Mouse (Mus musculus): ENCODE data around the gene Btf3l4. TPM values are rescaled to one million over a fixed set of nuclear protein-coding genes. Genes with fewer than 3 reads are reported as not detected.

The Btf3l4 gene
- total RNA-seq, 4 experiments from 2014 or later: 127 to 133 (median 131) TPM

DNA sequence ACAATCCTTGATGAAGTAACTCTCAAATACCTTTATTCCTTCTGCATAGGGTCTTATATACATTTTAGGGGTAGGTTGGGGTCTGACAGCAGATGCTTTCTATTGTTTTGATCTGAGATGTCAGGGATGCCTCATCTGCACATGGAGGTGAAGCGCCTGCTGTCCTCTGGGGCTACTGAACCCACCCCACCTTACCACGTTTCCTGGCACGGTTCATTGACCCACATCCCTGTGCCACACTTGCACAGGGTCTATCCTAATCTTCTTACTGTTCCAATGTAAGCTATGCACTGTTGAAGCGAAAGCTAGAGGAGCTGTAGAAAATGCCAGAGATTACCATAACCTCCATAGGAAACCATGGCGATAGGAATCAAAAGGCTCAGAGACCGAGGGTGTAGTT is 21.9 kb downstream of the Btf3l4 start:
- no peak for DNase-seq

DNA sequence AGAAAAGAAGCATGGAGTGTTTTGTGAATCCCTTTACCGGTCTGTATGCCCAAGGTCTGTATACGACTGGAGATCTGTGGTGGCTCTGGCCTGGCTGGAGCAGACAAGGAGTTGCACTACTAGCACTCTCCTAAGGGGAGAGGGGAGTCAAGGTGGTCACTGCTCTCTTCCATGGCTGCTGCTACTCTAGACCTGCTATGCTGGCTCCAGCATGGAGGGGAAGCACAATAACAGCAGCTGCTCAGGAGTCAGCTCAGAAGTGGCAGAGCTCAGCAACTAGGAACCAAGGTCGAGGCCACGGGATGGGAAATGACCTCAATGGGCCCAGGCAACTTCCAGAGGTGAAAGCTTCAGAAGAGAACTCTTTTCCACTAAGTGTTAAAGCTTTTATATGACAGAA is 22.3 kb downstream of the Btf3l4 start:
- no peak for DNase-seq

DNA sequence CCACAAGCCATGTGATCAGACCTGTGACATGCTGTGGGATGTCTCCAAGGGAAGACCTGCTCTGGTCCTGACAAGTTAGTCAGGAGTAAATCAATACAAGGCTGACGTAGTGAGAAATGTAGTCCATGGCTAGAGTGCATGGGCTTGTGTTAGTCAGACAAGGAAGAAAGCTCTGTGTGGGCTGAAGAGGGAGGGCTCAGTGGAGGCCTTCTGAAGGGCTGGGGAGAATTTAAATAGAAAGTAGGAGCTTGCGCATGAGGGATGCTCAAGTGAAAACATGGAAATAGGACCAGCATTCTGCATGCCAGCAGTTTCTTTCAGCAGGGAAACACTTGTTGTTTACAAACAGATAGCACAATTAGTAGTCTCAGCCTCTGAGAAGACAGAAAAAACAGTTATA is 29.9 kb downstream of the Btf3l4 start:
- DNase-seq: no peak

- DNase-seq: peak; percentile 47
Observed at GRCm38 (mm10) chr4:108798083-108798830, 35.2 kb downstream of the Btf3l4 start.

DNA sequence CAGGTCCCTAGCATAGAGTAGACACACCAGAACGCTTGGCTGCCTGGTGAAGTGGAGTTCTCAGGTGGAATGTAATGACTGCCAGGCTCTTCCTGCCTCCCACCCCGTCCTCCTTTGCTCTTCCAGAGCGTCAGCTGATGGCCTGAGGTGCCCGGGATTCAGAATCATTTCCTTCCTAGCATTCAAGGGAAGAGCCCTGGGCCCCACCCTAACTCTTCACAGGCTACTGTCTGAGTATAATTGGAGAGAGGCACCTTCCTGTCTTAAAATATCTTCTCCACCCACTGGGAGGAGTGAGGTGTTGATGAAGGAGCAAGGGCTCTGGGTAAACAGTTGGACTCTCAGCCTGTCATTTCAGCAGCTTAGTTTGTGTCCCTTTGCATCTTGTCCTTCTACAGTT is 36.7 kb downstream of the Btf3l4 start:
- no peak for DNase-seq

DNA sequence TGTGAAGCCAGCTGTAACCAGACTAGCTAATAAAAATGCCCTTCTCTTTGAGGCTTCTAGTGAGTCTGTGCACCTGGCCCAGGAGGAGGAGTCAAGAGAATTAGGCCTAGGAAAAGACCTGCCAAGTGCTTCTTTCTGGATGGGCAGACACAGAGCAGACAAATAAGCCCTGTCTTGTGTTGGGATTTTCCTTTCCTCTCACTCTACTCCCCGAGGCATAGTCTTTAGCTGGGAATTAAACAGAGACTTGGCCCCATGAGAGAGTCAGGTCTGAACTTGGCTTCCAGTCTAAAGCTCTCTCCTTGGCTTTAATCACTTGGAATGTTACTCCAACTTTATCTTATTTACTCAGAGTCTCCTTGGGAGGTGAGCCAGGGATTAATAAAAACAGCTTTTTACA is 39.5 kb downstream of the Btf3l4 start:
- no peak for DNase-seq

- no peak for DNase-seq
Observed at GRCm38 (mm10) chr4:108790507-108790906, 42.9 kb downstream of the Btf3l4 start.

DNA sequence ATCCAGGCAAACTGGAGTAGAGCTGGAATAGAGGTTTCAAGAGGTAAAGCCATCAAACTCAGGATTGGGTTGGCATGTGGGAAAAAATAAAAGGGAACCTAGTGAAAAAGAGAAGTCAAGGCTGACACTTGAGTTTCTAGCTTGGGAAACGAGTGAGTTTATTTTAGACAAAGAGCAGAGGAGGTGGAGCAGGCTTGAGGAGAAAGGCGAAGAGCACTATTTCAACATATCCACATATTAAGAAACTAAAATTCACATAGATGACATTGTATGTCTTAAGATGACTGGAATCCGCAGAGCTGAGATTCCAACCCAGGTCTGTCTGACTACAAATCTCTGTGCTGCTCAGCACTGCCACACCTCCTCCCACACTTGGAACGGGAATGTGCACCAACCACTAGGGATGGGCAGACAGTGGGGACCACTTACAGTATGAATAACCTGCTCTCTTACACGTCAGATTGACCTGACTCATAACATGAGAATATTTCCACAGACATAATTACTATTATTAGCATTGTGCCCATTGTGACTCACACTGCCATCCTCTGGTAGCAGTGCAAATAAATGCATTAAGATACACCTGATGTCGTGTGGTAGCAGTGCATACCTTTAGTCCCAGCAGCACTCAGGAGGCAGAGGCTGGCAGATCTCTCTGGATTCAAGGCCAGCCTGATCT is 44.0 kb downstream of the Btf3l4 start:
- no peak for DNase-seq

GRCm38 (mm10) chr4:108782421-108783085 is 50.9 kb downstream of the Btf3l4 start:
- no peak for DNase-seq

- DNase-seq: no peak
Observed at GRCm38 (mm10) chr4:108781596-108781995, 51.8 kb downstream of the Btf3l4 start.

GRCm38 (mm10) chr4:108780864-108781205 is 52.6 kb downstream of the Btf3l4 start:
- no peak for DNase-seq

- peak; percentile 58 for DNase-seq
Observed at GRCm38 (mm10) chr4:108780057-108780863, 53.2 kb downstream of the Btf3l4 start, which contains the start of gene Zfyve9. Gene Zfyve9, minus strand, starts transcription at chr4:108780798.

- no peak for DNase-seq
Observed at GRCm38 (mm10) chr4:108779763-108780056, 53.7 kb downstream of the Btf3l4 start.

- no peak for DNase-seq
Observed at GRCm38 (mm10) chr4:108768527-108768926, 64.9 kb downstream of the Btf3l4 start.

Other genes starting within 250 kb of the Btf3l4 start
- gene Cc2d1b, start 213.7 kb downstream of the Btf3l4 start, total RNA-seq (2022): 10 to 100 TPM; 54.8 to 66.1 (median 59.4) TPM
- gene 3110021N24Rik, start 114.0 kb downstream of the Btf3l4 start, total RNA-seq (2022): 1 to 10 TPM in 2 of 4 experiments, under 1 TPM in 2; 0.70 to 1.9 (median 0.90) TPM
- gene Zfyve9, start 52.8 kb downstream of the Btf3l4 start, total RNA-seq (2022): 10 to 100 TPM; 29.0 to 35.6 (median 34.1) TPM
- gene Txndc12, start 987 bp upstream of the Btf3l4 start, total RNA-seq (2022): 10 to 100 TPM; 62.5 to 76.1 (median 70.7) TPM
- gene Kti12, start 14.2 kb upstream of the Btf3l4 start, total RNA-seq (2022): 10 to 100 TPM; 30.5 to 36.2 (median 31.8) TPM
- not detected for gene A730015C16Rik, start 15.0 kb upstream of the Btf3l4 start, total RNA-seq (2022)
- 10 to 100 TPM; 46.9 to 74.2 (median 55.2) TPM for gene Rab3b, start 45.4 kb upstream of the Btf3l4 start, total RNA-seq (2022)
- 100 to 1,000 TPM; 109 to 148 (median 123) TPM for gene Nrd1, start 167.0 kb upstream of the Btf3l4 start, total RNA-seq (2022)

Data from adrenal gland, adult 8-10 months (tissue).